Mouse (Mus musculus): ENCODE results near the gene Paqr8. TPM values are rescaled to one million over a fixed set of nuclear protein-coding genes. Genes with fewer than 3 reads are reported as not detected.

The Paqr8 gene
- polyA plus RNA-seq, 1 experiment from 2014 or later: 5.7 TPM

- Histone ChIP-seq H3K27me3 (ENCODE audit: control insufficient read depth, insufficient read depth, low read length) (no peaks in the 10 kb centered on the region), H3K4me3 (ENCODE audit: low read depth, low read length) (no peak overlapping the region), H3K4me2 (ENCODE audit: low read depth, low read length) (no peak overlapping the region), H3K4me1 (ENCODE audit: control insufficient read depth, insufficient read depth, low read length) (no peaks in the 10 kb centered on the region), H3K36me3 (replicated peaks; ENCODE audit: control insufficient read depth, insufficient read depth, low read depth, low read length) (no peaks in the 10 kb centered on the region), H3K27ac (replicated peaks; ENCODE audit: low read depth, low read length) (no peak overlapping the region), H3K9ac (replicated peaks; ENCODE audit: low read length) (no peak overlapping the region), H3K9me3 (replicated peaks; ENCODE audit: control insufficient read depth, low read length) (no peaks in the 10 kb centered on the region)
- DNase-seq (ENCODE audit: low spot score): no peak
- WGBS: 92% methylated on average over 2 of the region's 2 CpGs
- no peak for ATAC-seq (replicated peaks; ENCODE audit: insufficient number of reproducible peaks, low FRiP score, low TSS enrichment, low read depth)
These were observed 52.6 kb downstream of the Paqr8 start for GRCm38 (mm10) chr1:20943016-20943415.

GRCm38 (mm10) chr1:20951300-20951763 lies 60.9 kb downstream of the Paqr8 start, which contains the start of gene Efhc1:
Gene Efhc1, plus strand, starts transcription at chr1:20951626.
- Histone ChIP-seq H3K9me3 (replicated peaks; ENCODE audit: control insufficient read depth, low read length) (no peaks in the 10 kb centered on the region), H3K9ac (replicated peaks; ENCODE audit: low read length) (peak within 1 kb of the TSS; percentile 52), H3K4me1 (ENCODE audit: control insufficient read depth, insufficient read depth, low read length) (no peaks in the 10 kb centered on the region), H3K27ac (replicated peaks; ENCODE audit: low read depth, low read length) (no peak within 1 kb of the TSS), H3K4me2 (ENCODE audit: low read depth, low read length) (peak within 1 kb of the TSS; percentile 47), H3K4me3 (ENCODE audit: low read depth, low read length) (peak within 1 kb of the TSS; percentile 34), H3K36me3 (replicated peaks; ENCODE audit: control insufficient read depth, insufficient read depth, low read depth, low read length) (no peaks in the 10 kb centered on the region), H3K27me3 (ENCODE audit: control insufficient read depth, insufficient read depth, low read length) (no peaks in the 10 kb centered on the region)
- DNase-seq (ENCODE audit: low spot score): peak; percentile 97
- peak; percentile 98 for ATAC-seq (replicated peaks; ENCODE audit: insufficient number of reproducible peaks, low FRiP score, low TSS enrichment, low read depth)
- WGBS: under 1% methylated on average over 23 of the region's 23 CpGs

- ATAC-seq (replicated peaks; ENCODE audit: insufficient number of reproducible peaks, low FRiP score, low TSS enrichment, low read depth): no peak; the same call in 1 of the 2 replicates
- peak overlapping the region; percentile 52 for H3K9ac ChIP-seq (replicated peaks; ENCODE audit: low read length)
- no peaks in the 10 kb centered on the region for H3K4me1 ChIP-seq (ENCODE audit: control insufficient read depth, insufficient read depth, low read length)
- H3K9me3 ChIP-seq (replicated peaks; ENCODE audit: control insufficient read depth, low read length): no peaks in the 10 kb centered on the region
- peak overlapping the region; percentile 34 for H3K4me3 ChIP-seq (ENCODE audit: low read depth, low read length)
- no peaks in the 10 kb centered on the region for H3K27me3 ChIP-seq (ENCODE audit: control insufficient read depth, insufficient read depth, low read length)
- H3K4me2 ChIP-seq (ENCODE audit: low read depth, low read length): peak overlapping the region; percentile 47
- no peaks in the 10 kb centered on the region for H3K36me3 ChIP-seq (replicated peaks; ENCODE audit: control insufficient read depth, insufficient read depth, low read depth, low read length)
- no peak overlapping the region for H3K27ac ChIP-seq (replicated peaks; ENCODE audit: low read depth, low read length)
- 2% methylated on average over 16 of the region's 16 CpGs for WGBS
- DNase-seq (ENCODE audit: low spot score): no peak
These were observed 61.4 kb downstream of the Paqr8 start for GRCm38 (mm10) chr1:20951799-20952198.

- H3K9ac ChIP-seq (replicated peaks; ENCODE audit: low read length): no peak overlapping the region
- DNase-seq (ENCODE audit: low spot score) (no peak), ATAC-seq (replicated peaks; ENCODE audit: insufficient number of reproducible peaks, low FRiP score, low TSS enrichment, low read depth) (no peak)
- no peak overlapping the region for H3K27ac ChIP-seq (replicated peaks; ENCODE audit: low read depth, low read length)
- WGBS: 75% methylated on average over 3 of the region's 3 CpGs
- H3K4me1 ChIP-seq (ENCODE audit: control insufficient read depth, insufficient read depth, low read length): no peaks in the 10 kb centered on the region
- no peaks in the 10 kb centered on the region for H3K9me3 ChIP-seq (replicated peaks; ENCODE audit: control insufficient read depth, low read length)
- H3K27me3 ChIP-seq (ENCODE audit: control insufficient read depth, insufficient read depth, low read length): no peaks in the 10 kb centered on the region
- H3K4me2 ChIP-seq (ENCODE audit: low read depth, low read length): no peak overlapping the region
- no peak overlapping the region for H3K4me3 ChIP-seq (ENCODE audit: low read depth, low read length)
- no peaks in the 10 kb centered on the region for H3K36me3 ChIP-seq (replicated peaks; ENCODE audit: control insufficient read depth, insufficient read depth, low read depth, low read length)
These were observed 64.5 kb downstream of the Paqr8 start for GRCm38 (mm10) chr1:20954876-20955275.

- no peak overlapping the region for H3K9ac ChIP-seq (replicated peaks; ENCODE audit: low read length)
- H3K4me2 ChIP-seq (ENCODE audit: low read depth, low read length): no peak overlapping the region
- H3K9me3 ChIP-seq (replicated peaks; ENCODE audit: control insufficient read depth, low read length): no peaks in the 10 kb centered on the region
- H3K4me3 ChIP-seq (ENCODE audit: low read depth, low read length): no peak overlapping the region
- no peaks in the 10 kb centered on the region for H3K27me3 ChIP-seq (ENCODE audit: control insufficient read depth, insufficient read depth, low read length)
- WGBS: 84% methylated on average over 2 of the region's 2 CpGs
- no peaks in the 10 kb centered on the region for H3K36me3 ChIP-seq (replicated peaks; ENCODE audit: control insufficient read depth, insufficient read depth, low read depth, low read length)
- no peaks in the 10 kb centered on the region for H3K4me1 ChIP-seq (ENCODE audit: control insufficient read depth, insufficient read depth, low read length)
- no peak overlapping the region for H3K27ac ChIP-seq (replicated peaks; ENCODE audit: low read depth, low read length)
- ATAC-seq (replicated peaks; ENCODE audit: insufficient number of reproducible peaks, low FRiP score, low TSS enrichment, low read depth): no peak
- DNase-seq (ENCODE audit: low spot score): no peak
These were observed 79.2 kb downstream of the Paqr8 start for GRCm38 (mm10) chr1:20969642-20970041.

GRCm38 (mm10) chr1:20973389-20973788 lies 83.0 kb downstream of the Paqr8 start:
- no peaks in the 10 kb centered on the region for H3K4me1 ChIP-seq (ENCODE audit: control insufficient read depth, insufficient read depth, low read length)
- no peak for ATAC-seq (replicated peaks; ENCODE audit: insufficient number of reproducible peaks, low FRiP score, low TSS enrichment, low read depth)
- H3K27ac ChIP-seq (replicated peaks; ENCODE audit: low read depth, low read length): no peak overlapping the region
- no peak overlapping the region for H3K4me2 ChIP-seq (ENCODE audit: low read depth, low read length)
- 94% methylated on average over 6 of the region's 6 CpGs for WGBS
- H3K4me3 ChIP-seq (ENCODE audit: low read depth, low read length): no peak overlapping the region
- H3K27me3 ChIP-seq (ENCODE audit: control insufficient read depth, insufficient read depth, low read length): no peaks in the 10 kb centered on the region
- no peaks in the 10 kb centered on the region for H3K9me3 ChIP-seq (replicated peaks; ENCODE audit: control insufficient read depth, low read length)
- DNase-seq (ENCODE audit: low spot score): no peak
- H3K36me3 ChIP-seq (replicated peaks; ENCODE audit: control insufficient read depth, insufficient read depth, low read depth, low read length): no peaks in the 10 kb centered on the region
- no peak overlapping the region for H3K9ac ChIP-seq (replicated peaks; ENCODE audit: low read length)

GRCm38 (mm10) chr1:20974341-20975135 lies 84.1 kb downstream of the Paqr8 start:
- Histone ChIP-seq H3K4me1 (ENCODE audit: control insufficient read depth, insufficient read depth, low read length) (no peaks in the 10 kb centered on the region), H3K27me3 (ENCODE audit: control insufficient read depth, insufficient read depth, low read length) (no peaks in the 10 kb centered on the region), H3K4me2 (ENCODE audit: low read depth, low read length) (no peak overlapping the region), H3K9me3 (replicated peaks; ENCODE audit: control insufficient read depth, low read length) (no peaks in the 10 kb centered on the region), H3K27ac (replicated peaks; ENCODE audit: low read depth, low read length) (no peak overlapping the region), H3K4me3 (ENCODE audit: low read depth, low read length) (no peak overlapping the region), H3K36me3 (replicated peaks; ENCODE audit: control insufficient read depth, insufficient read depth, low read depth, low read length) (no peaks in the 10 kb centered on the region), H3K9ac (replicated peaks; ENCODE audit: low read length) (no peak overlapping the region)
- WGBS: 75% methylated on average over 9 of the region's 9 CpGs
- no peak for DNase-seq (ENCODE audit: low spot score)
- no peak for ATAC-seq (replicated peaks; ENCODE audit: insufficient number of reproducible peaks, low FRiP score, low TSS enrichment, low read depth)

GRCm38 (mm10) chr1:20980553-20980952 lies 90.1 kb downstream of the Paqr8 start:
- Histone ChIP-seq H3K27me3 (ENCODE audit: control insufficient read depth, insufficient read depth, low read length) (no peaks in the 10 kb centered on the region), H3K9ac (replicated peaks; ENCODE audit: low read length) (no peak overlapping the region), H3K36me3 (replicated peaks; ENCODE audit: control insufficient read depth, insufficient read depth, low read depth, low read length) (no peaks in the 10 kb centered on the region), H3K27ac (replicated peaks; ENCODE audit: low read depth, low read length) (no peak overlapping the region), H3K4me3 (ENCODE audit: low read depth, low read length) (no peak overlapping the region), H3K4me2 (ENCODE audit: low read depth, low read length) (no peak overlapping the region), H3K9me3 (replicated peaks; ENCODE audit: control insufficient read depth, low read length) (no peaks in the 10 kb centered on the region), H3K4me1 (ENCODE audit: control insufficient read depth, insufficient read depth, low read length) (no peaks in the 10 kb centered on the region)
- DNase-seq (ENCODE audit: low spot score) (no peak), ATAC-seq (replicated peaks; ENCODE audit: insufficient number of reproducible peaks, low FRiP score, low TSS enrichment, low read depth) (no peak)
- 29% methylated on average over 1 of the region's 1 CpGs for WGBS
